Mouse (Mus musculus) stomach, embryonic 14.5 days (tissue): ENCODE data around the gene Scamp1. TPM values are rescaled to one million over a fixed set of nuclear protein-coding genes. Genes with fewer than 3 reads are reported as not detected.
A peak's percentile ranks its signal among the peaks of the same experiment; 100 is the strongest.

Experiments used
- ATAC-seq: fragments of 200-750 bp; cut with Nextera tagmentation; 2 replicates; pipeline ENCODE4 v1.8.0; 2017; ENCODE audit warnings: low read depth, moderate TSS enrichment; ENCODE audit not compliant: insufficient number of reproducible peaks, insufficient read depth, low FRiP score
- H3K27ac ChIP-seq: fragments of 300-500 bp; sonication (generic); 2 replicates; pipeline ENCODE4 v1.5.1; 2014; ENCODE audit warnings: mild to moderate bottlenecking, low read length, moderate library complexity, mixed read lengths
- H3K27me3 ChIP-seq: fragments of 300-500 bp; sonication (generic); 2 replicates; pipeline ENCODE4 v1.6.1; 2014; ENCODE audit warnings: low read length, control low read depth, mixed read lengths; ENCODE audit not compliant: control insufficient read depth, insufficient read depth
- H3K36me3 ChIP-seq: fragments of 300-500 bp; sonication (generic); 2 replicates; pipeline ENCODE4 v1.6.1; 2014; ENCODE audit warnings: mild to moderate bottlenecking, control low read depth, low read length, moderate library complexity, mixed read lengths; ENCODE audit not compliant: control insufficient read depth, insufficient read depth
- H3K4me1 ChIP-seq: fragments of 300-500 bp; sonication (generic); 2 replicates; pipeline ENCODE4 v1.6.1; 2014; ENCODE audit warnings: low read length, control low read depth, mixed read lengths; ENCODE audit not compliant: control insufficient read depth, insufficient read depth
- H3K4me2 ChIP-seq: fragments of 300-500 bp; sonication (generic); replicated peaks from 2 replicates; pipeline ENCODE4 v1.6.1; 2014; ENCODE audit warnings: low read depth, low read length, control low read depth
- H3K4me3 ChIP-seq: fragments of 300-500 bp; sonication (generic); 2 replicates; pipeline ENCODE4 v1.5.1; 2014; ENCODE audit warnings: low read depth, low read length, control low read depth
- H3K9ac ChIP-seq: fragments of 300-500 bp; sonication (generic); replicated peaks from 2 replicates; pipeline ENCODE4 v1.6.1; 2014; ENCODE audit warnings: low read depth, mild to moderate bottlenecking, control low read depth, low read length, moderate library complexity, mixed read lengths
- H3K9me3 ChIP-seq: fragments of 300-500 bp; sonication (generic); 2 replicates; pipeline ENCODE4 v1.6.1; 2016; ENCODE audit warnings: low read depth, low read length, control low read depth; ENCODE audit not compliant: control insufficient read depth
- WGBS: fragments of 180-500 bp; shearing (Covaris S2); extraction: QIAGEN DNeasy Blood & Tissue Kit; methylation state at CpG from one replicate; pipeline ENCODE4 v1.1.7; 2014; 5-methylcytosine and 5-hydroxymethylcytosine counted together
- polyA plus RNA-seq: library from polyadenylated mRNA; unstranded; fragments of >200 nt; fragmentation: Nextera tagmentation; extraction: Ambion mirVana; gene quantifications from 2 replicates; pipeline ENCODE4 v1.2.1, GENCODE M21; 2014

Gene Scamp1
- polyA plus RNA-seq, 1 experiment from 2014 or later, result 36.5 TPM

GRCm38 (mm10) chr13:94257711-94258110 is 27.9 kb downstream of the Scamp1 start:
- no peak overlapping the region for H3K4me3 ChIP-seq
- H3K9me3 ChIP-seq, result no peaks in the 10 kb centered on the region
- 0 out of 2 replicates have a peak, but pooled peaks cover 2% of the 10 kb centered on the region for H3K4me1 ChIP-seq
- no peak overlapping the region for H3K27ac ChIP-seq
- H3K36me3 ChIP-seq, result no peaks in the 10 kb centered on the region
- H3K4me2 ChIP-seq, result no peak overlapping the region
- ATAC-seq, result no peak
- no peak overlapping the region for H3K9ac ChIP-seq
- H3K27me3 ChIP-seq, result no peaks in the 10 kb centered on the region
- 43% methylated on average over 2 of the region's 2 CpGs for WGBS

- Histone ChIP-seq H3K4me2 (no peak overlapping the region), H3K36me3 (no peaks in the 10 kb centered on the region), H3K27ac (no peak overlapping the region), H3K4me1 (0 out of 2 replicates have a peak, but pooled peaks cover 2% of the 10 kb centered on the region), H3K4me3 (no peak overlapping the region), H3K9ac (no peak overlapping the region), H3K9me3 (no peaks in the 10 kb centered on the region), H3K27me3 (no peaks in the 10 kb centered on the region)
- ATAC-seq, result no peak
- WGBS, result 98% methylated on average over 2 of the region's 2 CpGs
Observed at GRCm38 (mm10) chr13:94255176-94255575, 30.5 kb downstream of the Scamp1 start.

DNA sequence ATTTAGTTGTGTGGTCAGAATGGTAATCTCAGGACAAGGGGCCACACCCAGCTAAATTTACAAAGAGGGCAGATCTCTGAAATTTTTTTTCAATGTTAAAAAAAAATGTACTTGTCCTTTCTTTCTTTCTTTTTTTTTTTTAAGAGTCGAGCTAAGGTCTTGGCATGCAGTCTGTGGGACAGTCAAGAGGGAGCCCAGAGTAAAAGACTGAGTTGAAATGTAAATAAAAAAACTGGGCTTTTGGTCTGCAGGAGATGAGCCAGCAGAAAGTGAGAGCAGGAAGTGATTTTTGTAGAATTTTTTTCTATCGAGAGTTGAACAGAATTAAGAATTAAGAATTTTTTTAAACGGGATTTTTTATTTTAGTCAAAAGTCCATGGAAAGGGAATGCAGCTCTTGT is 31.4 kb downstream of the Scamp1 start:
- ATAC-seq, result no peak
- WGBS, result 82% methylated on average over 3 of the region's 3 CpGs
- Histone ChIP-seq H3K27me3 (no peaks in the 10 kb centered on the region), H3K4me2 (no peak overlapping the region), H3K4me1 (0 out of 2 replicates have a peak, but pooled peaks cover 2% of the 10 kb centered on the region), H3K27ac (no peak overlapping the region), H3K36me3 (no peaks in the 10 kb centered on the region), H3K9me3 (no peaks in the 10 kb centered on the region), H3K9ac (no peak overlapping the region), H3K4me3 (no peak overlapping the region)

GRCm38 (mm10) chr13:94253052-94253451 is 32.6 kb downstream of the Scamp1 start:
- 60% methylated on average over 5 of the region's 5 CpGs for WGBS
- no peak overlapping the region for H3K4me2 ChIP-seq
- peak; percentile 37 for ATAC-seq

GRCm38 (mm10) chr13:94250761-94251160 is 34.9 kb downstream of the Scamp1 start:
- no peaks in the 10 kb centered on the region for H3K36me3 ChIP-seq
- H3K9ac ChIP-seq, result no peak overlapping the region
- no peak overlapping the region for H3K4me3 ChIP-seq
- no peaks in the 10 kb centered on the region for H3K4me1 ChIP-seq
- no peak overlapping the region for H3K27ac ChIP-seq
- H3K27me3 ChIP-seq, result no peaks in the 10 kb centered on the region
- no peak overlapping the region for H3K4me2 ChIP-seq
- WGBS, result 88% methylated on average over 6 of the region's 8 CpGs
- H3K9me3 ChIP-seq, result no peaks in the 10 kb centered on the region
- ATAC-seq, result no peak

More at GRCm38 (mm10) chr13:94253052-94253451, 32.6 kb downstream of the Scamp1 start:
- no peak overlapping the region for H3K4me3 ChIP-seq
- no peaks in the 10 kb centered on the region for H3K36me3 ChIP-seq
- H3K9ac ChIP-seq, result no peak overlapping the region
- no peaks in the 10 kb centered on the region for H3K9me3 ChIP-seq
- H3K4me1 ChIP-seq, result 0 out of 2 replicates have a peak, but pooled peaks cover 2% of the 10 kb centered on the region
- no peaks in the 10 kb centered on the region for H3K27me3 ChIP-seq
- peak overlapping the region; percentile 35; the same call in 1 of the 2 replicates for H3K27ac ChIP-seq

DNA sequence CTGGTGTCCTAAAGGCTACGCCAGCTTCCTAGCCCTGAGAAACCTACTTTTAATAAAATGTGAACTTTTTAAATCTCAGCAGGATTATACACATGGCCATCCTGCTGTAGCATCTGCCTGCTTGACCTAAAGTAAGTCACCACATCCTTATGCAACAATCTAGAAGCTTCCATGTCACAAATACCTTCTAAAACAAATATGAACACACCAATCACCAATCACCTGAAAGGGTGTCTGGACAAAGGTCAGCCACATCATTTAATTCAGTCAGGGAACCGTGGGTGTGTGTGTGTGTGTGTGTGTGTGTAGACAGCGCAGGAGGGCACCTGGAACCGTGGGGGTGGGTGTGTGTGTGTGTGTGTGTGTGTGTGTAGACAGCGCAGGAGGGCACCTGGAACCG is 35.5 kb downstream of the Scamp1 start:
- Histone ChIP-seq H3K27ac (no peak overlapping the region), H3K9me3 (no peaks in the 10 kb centered on the region), H3K36me3 (no peaks in the 10 kb centered on the region), H3K4me3 (no peak overlapping the region), H3K27me3 (no peaks in the 10 kb centered on the region), H3K4me2 (no peak overlapping the region), H3K4me1 (no peaks in the 10 kb centered on the region), H3K9ac (no peak overlapping the region)
- WGBS, result 77% methylated on average over 6 of the region's 6 CpGs
- ATAC-seq, result no peak

- WGBS, result 70% methylated on average over 2 of the region's 2 CpGs
- Histone ChIP-seq H3K9ac (no peak overlapping the region), H3K4me1 (no peaks in the 10 kb centered on the region), H3K27me3 (no peaks in the 10 kb centered on the region), H3K4me2 (no peak overlapping the region), H3K9me3 (no peaks in the 10 kb centered on the region), H3K4me3 (no peak overlapping the region), H3K27ac (no peak overlapping the region), H3K36me3 (no peaks in the 10 kb centered on the region)
- ATAC-seq, result no peak
Observed at GRCm38 (mm10) chr13:94242897-94243296, 42.8 kb downstream of the Scamp1 start.

- WGBS, result 56% methylated on average over 4 of the region's 4 CpGs
- no peak overlapping the region for H3K4me3 ChIP-seq
- no peak overlapping the region for H3K27ac ChIP-seq
- H3K4me1 ChIP-seq, result no peaks in the 10 kb centered on the region
- no peak for ATAC-seq
- H3K9me3 ChIP-seq, result no peaks in the 10 kb centered on the region
- H3K36me3 ChIP-seq, result no peaks in the 10 kb centered on the region
- H3K4me2 ChIP-seq, result no peak overlapping the region
- no peaks in the 10 kb centered on the region for H3K27me3 ChIP-seq
- no peak overlapping the region for H3K9ac ChIP-seq
Observed at GRCm38 (mm10) chr13:94241892-94242524, 43.6 kb downstream of the Scamp1 start.

GRCm38 (mm10) chr13:94240873-94241272 is 44.8 kb downstream of the Scamp1 start:
- H3K27me3 ChIP-seq, result no peaks in the 10 kb centered on the region
- H3K4me2 ChIP-seq, result no peak overlapping the region
- no peak overlapping the region for H3K27ac ChIP-seq
- H3K9ac ChIP-seq, result no peak overlapping the region
- no peak for ATAC-seq
- no peak overlapping the region for H3K4me3 ChIP-seq
- no peaks in the 10 kb centered on the region for H3K36me3 ChIP-seq
- H3K9me3 ChIP-seq, result no peaks in the 10 kb centered on the region
- H3K4me1 ChIP-seq, result no peaks in the 10 kb centered on the region
- 22% methylated on average over 5 of the region's 5 CpGs for WGBS
